Mouse (Mus musculus): ENCODE results near the gene Mrpl51. TPM values are rescaled to one million over a fixed set of nuclear protein-coding genes. Genes with fewer than 3 reads are reported as not detected.

Gene Mrpl51
- polyA plus RNA-seq, 1 experiment from 2014 or later = 284 TPM

Small RNA genes lying within 50 kb of the gene (microRNA-seq; reads per million reads assigned to microRNA genes)
- 0.68 reads per million for gene Mir3098
- gene Mir8113 = not detected

Other genes with a start within 250 kb of the Mrpl51 start
- gene Cops7a, start 226.3 kb upstream of the Mrpl51 start, polyA plus RNA-seq (2015; fragmentation: Nextera tagmentation; extraction: Ambion mirVana) = 170 and 176 TPM in 2 replicates
- gene Pianp, start 195.1 kb upstream of the Mrpl51 start, polyA plus RNA-seq (2015; fragmentation: Nextera tagmentation; extraction: Ambion mirVana) = 1.9 and 2.0 TPM in 2 replicates
- 8.9 and 10.3 TPM in 2 replicates for gene Zfp384, start 182.7 kb upstream of the Mrpl51 start, polyA plus RNA-seq (2015; fragmentation: Nextera tagmentation; extraction: Ambion mirVana)
- gene Ing4, start 152.0 kb upstream of the Mrpl51 start, polyA plus RNA-seq (2015; fragmentation: Nextera tagmentation; extraction: Ambion mirVana) = 96.0 and 105 TPM in 2 replicates
- gene Acrbp, start 142.1 kb upstream of the Mrpl51 start, polyA plus RNA-seq (2015; fragmentation: Nextera tagmentation; extraction: Ambion mirVana) = 9.8 and 10.6 TPM in 2 replicates
- 9.4 and 9.7 TPM in 2 replicates for gene Lpar5, start 123.9 kb upstream of the Mrpl51 start, polyA plus RNA-seq (2015; fragmentation: Nextera tagmentation; extraction: Ambion mirVana)
- gene Chd4, start 95.8 kb upstream of the Mrpl51 start, polyA plus RNA-seq (2015; fragmentation: Nextera tagmentation; extraction: Ambion mirVana) = 41.3 and 44.8 TPM in 2 replicates
- 59.5 and 66.8 TPM in 2 replicates for gene Nop2, start 59.9 kb upstream of the Mrpl51 start, polyA plus RNA-seq (2015; fragmentation: Nextera tagmentation; extraction: Ambion mirVana)
- 4.5 and 5.3 TPM in 2 replicates for gene Iffo1, start 46.6 kb upstream of the Mrpl51 start, polyA plus RNA-seq (2015; fragmentation: Nextera tagmentation; extraction: Ambion mirVana)
- gene Gapdh, start 25.3 kb upstream of the Mrpl51 start, polyA plus RNA-seq (2015; fragmentation: Nextera tagmentation; extraction: Ambion mirVana) = 2,256 and 2,328 TPM in 2 replicates
- 67.8 and 78.0 TPM in 2 replicates for gene Ncapd2, start 100 bp upstream of the Mrpl51 start, polyA plus RNA-seq (2015; fragmentation: Nextera tagmentation; extraction: Ambion mirVana)
- 5.0 and 5.9 TPM in 2 replicates for gene Vamp1, start 23.8 kb downstream of the Mrpl51 start, polyA plus RNA-seq (2015; fragmentation: Nextera tagmentation; extraction: Ambion mirVana)
- gene Tapbpl, start 40.1 kb downstream of the Mrpl51 start, polyA plus RNA-seq (2015; fragmentation: Nextera tagmentation; extraction: Ambion mirVana) = 13.3 and 14.4 TPM in 2 replicates
- gene Cd27, start 45.2 kb downstream of the Mrpl51 start, polyA plus RNA-seq (2015; fragmentation: Nextera tagmentation; extraction: Ambion mirVana) = 2.0 and 2.3 TPM in 2 replicates
- 0.09 and 0.17 TPM in 2 replicates for gene Tuba3a, start 94.2 kb downstream of the Mrpl51 start, polyA plus RNA-seq (2015; fragmentation: Nextera tagmentation; extraction: Ambion mirVana)
- 106 and 107 TPM in 2 replicates for gene Ltbr, start 122.1 kb downstream of the Mrpl51 start, polyA plus RNA-seq (2015; fragmentation: Nextera tagmentation; extraction: Ambion mirVana)
- gene Scnn1a, start 128.9 kb downstream of the Mrpl51 start, polyA plus RNA-seq (2015; fragmentation: Nextera tagmentation; extraction: Ambion mirVana) = 5.0 and 7.6 TPM in 2 replicates
- 90.0 and 95.3 TPM in 2 replicates for gene Tnfrsf1a, start 157.6 kb downstream of the Mrpl51 start, polyA plus RNA-seq (2015; fragmentation: Nextera tagmentation; extraction: Ambion mirVana)
- gene Plekhg6, start 189.0 kb downstream of the Mrpl51 start, polyA plus RNA-seq (2015; fragmentation: Nextera tagmentation; extraction: Ambion mirVana) = 13.2 and 19.1 TPM in 2 replicates